Mouse (Mus musculus): ENCODE measurements around the gene Adamtsl2. TPM values are rescaled to one million over a fixed set of nuclear protein-coding genes. Genes with fewer than 3 reads are reported as not detected.

Adamtsl2 gene
- total RNA-seq, 2 experiments from 2014 or later: 6.3 to 10.5 TPM

- DNase-seq: no peak
- intact Hi-C loops (cut with DNase I; ENCODE audit: low total_unique reads): no loop called here
Observed at GRCm38 (mm10) chr2:27103554-27103953, 24.4 kb downstream of the Adamtsl2 start.

GRCm38 (mm10) chr2:27106816-27107215 is 27.6 kb downstream of the Adamtsl2 start:
- no peak for DNase-seq
- intact Hi-C loops (cut with DNase I; ENCODE audit: low total_unique reads): no loop called here

GRCm38 (mm10) chr2:27108144-27108543 is 29.0 kb downstream of the Adamtsl2 start:
- intact Hi-C loops (cut with DNase I; ENCODE audit: low total_unique reads): no loop called here
- DNase-seq: no peak

- intact Hi-C loops (cut with DNase I; ENCODE audit: low total_unique reads): no loop called here
- no peak for DNase-seq
Observed at GRCm38 (mm10) chr2:27109052-27109451, 29.9 kb downstream of the Adamtsl2 start.

GRCm38 (mm10) chr2:27112585-27112984 is 33.4 kb downstream of the Adamtsl2 start:
- intact Hi-C loops (cut with DNase I; ENCODE audit: low total_unique reads): no loop called here
- no peak for DNase-seq

- intact Hi-C loops (cut with DNase I; ENCODE audit: low total_unique reads): no loop called here
- no peak for DNase-seq
Observed at GRCm38 (mm10) chr2:27114169-27114568, 35.0 kb downstream of the Adamtsl2 start.

GRCm38 (mm10) chr2:27118452-27118851 is 39.3 kb downstream of the Adamtsl2 start:
- intact Hi-C loops (cut with DNase I; ENCODE audit: low total_unique reads): no loop called here
- no peak for DNase-seq

GRCm38 (mm10) chr2:27119766-27120165 is 40.6 kb downstream of the Adamtsl2 start:
- intact Hi-C loops (cut with DNase I; ENCODE audit: low total_unique reads): loop anchor here (10.0 kb wide), 1 partner anchor 45 kb away; the partner anchor contains the start of genes Adamtsl2 and Mymk
- DNase-seq: no peak

- peak; percentile 68 for DNase-seq
- intact Hi-C loops (cut with DNase I; ENCODE audit: low total_unique reads): loop anchor here (10.0 kb wide), 1 partner anchor 45 kb away; the partner anchor contains the start of genes Adamtsl2 and Mymk
Observed at GRCm38 (mm10) chr2:27120241-27120641, 41.1 kb downstream of the Adamtsl2 start.

GRCm38 (mm10) chr2:27121626-27122355 is 42.6 kb downstream of the Adamtsl2 start:
- intact Hi-C loops (cut with DNase I; ENCODE audit: low total_unique reads): loop anchor here (10.0 kb wide), 1 partner anchor 47 kb away; the partner anchor contains the start of genes Adamtsl2 and Mymk
- DNase-seq: peak; percentile 21

- no peak for DNase-seq
- intact Hi-C loops (cut with DNase I; ENCODE audit: low total_unique reads): loop anchor here (10.0 kb wide), 1 partner anchor 48 kb away; the partner anchor contains the start of genes Adamtsl2 and Mymk
Observed at GRCm38 (mm10) chr2:27122578-27122977, 43.4 kb downstream of the Adamtsl2 start.

- no peak for DNase-seq
- intact Hi-C loops (cut with DNase I; ENCODE audit: low total_unique reads): loop anchor here (10.0 kb wide), 1 partner anchor 48 kb away; the partner anchor contains the start of genes Adamtsl2 and Mymk
Observed at GRCm38 (mm10) chr2:27123121-27123520, 43.9 kb downstream of the Adamtsl2 start.

GRCm38 (mm10) chr2:27125979-27126378 is 46.8 kb downstream of the Adamtsl2 start:
- DNase-seq: peak; percentile 55
- intact Hi-C loops (cut with DNase I; ENCODE audit: low total_unique reads): loop anchor here (2.0 to 10.0 kb wide), 2 partner anchors 51 to 105 kb away; partner anchors contain the start of genes Adamtsl2 and Mymk

GRCm38 (mm10) chr2:27126496-27126895 is 47.3 kb downstream of the Adamtsl2 start:
- no peak for DNase-seq

GRCm38 (mm10) chr2:27128990-27129389 is 49.8 kb downstream of the Adamtsl2 start:
- intact Hi-C loops (cut with DNase I; ENCODE audit: low total_unique reads): loop anchor here (10.0 kb wide), 1 partner anchor 54 kb away; the partner anchor contains the start of genes Adamtsl2 and Mymk
- no peak for DNase-seq

More at GRCm38 (mm10) chr2:27126496-27126895, 47.3 kb downstream of the Adamtsl2 start:
- intact Hi-C loops (cut with DNase I; ENCODE audit: low total_unique reads): loop anchor here (2.0 to 10.0 kb wide), 2 partner anchors 52 to 104 kb away; partner anchors contain the start of genes Adamtsl2 and Mymk

- intact Hi-C loops (cut with DNase I; ENCODE audit: low total_unique reads): loop anchor here (5.0 kb wide), 1 partner anchor 41 kb away; no protein-coding TSS in a partner anchor
- no peak for DNase-seq
Observed at GRCm38 (mm10) chr2:27135935-27136334, 56.8 kb downstream of the Adamtsl2 start.

- no peak for DNase-seq
Observed at GRCm38 (mm10) chr2:27136336-27136735, 57.2 kb downstream of the Adamtsl2 start.

GRCm38 (mm10) chr2:27136789-27137188 is 57.6 kb downstream of the Adamtsl2 start:
- no peak for DNase-seq
- intact Hi-C loops (cut with DNase I; ENCODE audit: low total_unique reads): loop anchor here (5.0 kb wide), 1 partner anchor 41 kb away; no protein-coding TSS in a partner anchor

More at GRCm38 (mm10) chr2:27136336-27136735, 57.2 kb downstream of the Adamtsl2 start:
- intact Hi-C loops (cut with DNase I; ENCODE audit: low total_unique reads): loop anchor here (5.0 kb wide), 1 partner anchor 41 kb away; no protein-coding TSS in a partner anchor

GRCm38 (mm10) chr2:27138356-27138755 is 59.2 kb downstream of the Adamtsl2 start:
- intact Hi-C loops (cut with DNase I; ENCODE audit: low total_unique reads): loop anchor here (5.0 kb wide), 1 partner anchor 39 kb away; no protein-coding TSS in a partner anchor
- DNase-seq: no peak

- intact Hi-C loops (cut with DNase I; ENCODE audit: low total_unique reads): no loop called here
- peak; percentile 35 for DNase-seq
Observed at GRCm38 (mm10) chr2:27141950-27142693, 62.9 kb downstream of the Adamtsl2 start, which contains the start of gene Fam163b. TSS of gene Fam163b (minus strand) at chr2:27142491.
